Mouse (Mus musculus) embryo, embryonic 11.5 days (tissue): Measurements from ENCODE around the gene Nxph4.

Source experiments
- DNase-seq: peaks from one replicate; pipeline ENCODE4 v3.0.0-alpha.2; 2012; ENCODE audit warnings: low read depth, low spot score

Gene Nxph4

GRCm38 (mm10) chr10:127490160-127491127 lies 43.9 kb downstream of the Nxph4 start:
- no peak for DNase-seq

- no peak for DNase-seq
These were observed 45.5 kb downstream of the Nxph4 start for GRCm38 (mm10) chr10:127488856-127489255.

GRCm38 (mm10) chr10:127485235-127485634 lies 49.1 kb downstream of the Nxph4 start:
- no peak for DNase-seq

GRCm38 (mm10) chr10:127480833-127481813 lies 53.2 kb downstream of the Nxph4 start:
- DNase-seq: no peak

GRCm38 (mm10) chr10:127479131-127479530 lies 55.2 kb downstream of the Nxph4 start:
- peak; percentile 19 for DNase-seq

GRCm38 (mm10) chr10:127477301-127477700 lies 57.1 kb downstream of the Nxph4 start:
- DNase-seq: no peak

GRCm38 (mm10) chr10:127476541-127476940 lies 57.8 kb downstream of the Nxph4 start:
- no peak for DNase-seq
